Mouse (Mus musculus) kidney, adult 2 months (tissue): ENCODE results near the gene Tas2r121.

Experiments used
- CTCF ChIP-seq: fragments of 200-500 bp; conservative IDR thresholded peaks from 2 replicates; pipeline ENCODE4 v1.5.1; 2011; ENCODE audit warnings: low read depth, mild to moderate bottlenecking, control low read depth, low read length, moderate library complexity, mixed read lengths; ENCODE audit not compliant: insufficient read depth, insufficient read length
- POLR2A ChIP-seq: fragments of 200-500 bp; IDR thresholded peaks from one replicate; pipeline ENCODE4 v1.6.1; 2011; ENCODE audit warnings: low read depth, low read length, control low read depth

DNA sequence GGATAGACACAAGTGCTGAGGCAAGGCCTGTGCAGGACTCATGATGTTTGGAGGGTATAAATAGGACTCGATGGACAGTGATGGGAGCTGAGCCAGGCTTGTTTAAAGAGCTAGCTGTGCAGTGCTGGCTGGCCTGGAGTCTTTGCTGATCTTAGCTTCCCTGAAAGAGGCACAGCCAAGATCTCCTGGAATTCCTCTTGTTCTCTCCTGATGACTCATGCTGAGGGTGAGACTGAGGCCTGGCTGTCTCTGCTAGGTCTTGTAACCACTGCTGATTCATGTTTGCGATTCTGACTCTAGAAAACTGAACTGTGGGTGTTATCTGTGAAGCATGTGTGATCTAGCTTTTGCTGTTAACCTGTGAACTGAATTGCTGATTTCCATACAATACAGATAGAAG is 49.4 kb upstream of the Tas2r121 start:
- no peak for TF ChIP-seq CTCF
- no peak for TF ChIP-seq POLR2A
